Comparison of ENCODE assay signal across 27 mouse cellular contexts in the genomic region with DNA sequence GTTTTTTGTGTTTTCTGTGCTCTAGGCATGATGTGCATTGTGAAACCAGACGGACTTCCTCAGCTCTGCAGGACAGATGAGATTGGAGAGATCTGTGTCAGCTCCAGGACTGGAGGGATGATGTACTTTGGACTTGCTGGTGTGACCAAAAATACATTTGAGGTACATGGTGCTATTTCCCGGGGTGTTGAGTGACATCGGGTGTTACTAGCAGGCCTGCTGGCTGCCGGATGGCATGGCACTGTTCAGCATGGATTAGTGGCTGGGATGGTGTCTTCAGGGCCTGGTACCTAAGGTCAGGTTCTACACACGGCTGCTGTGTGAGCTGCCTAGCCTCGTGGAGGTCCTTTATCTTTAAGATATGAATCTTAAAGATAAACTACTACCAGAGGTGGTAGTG. TPM values are rescaled to one million over a fixed set of nuclear protein-coding genes. Genes with fewer than 3 reads are reported as not detected.
DNase-seq lines count a peak whose midpoint lies in the region; ATAC-seq and TF ChIP-seq lines count a peak whose summit lies in the region.
"Had no signal": no experiment of that assay in that cellular context is flagged by ENCODE, and none has a peak within 500 bp of the region (broad histone marks: within the 10 kb centered on the region; RNA-seq: fewer than 3 reads in every experiment).

No protein-coding gene starts in this region.

- peak overlapping the region; percentile 26 to 45; a peak in 3 of 4 replicates for H3K27ac ChIP-seq in heart, embryonic 14.5 days (replicated peaks in 1 of 2; ENCODE audit: control insufficient read depth in 1 of 2, insufficient read depth in 1 of 2, low read depth in 2 of 2, low read length in 2 of 2)
- peak overlapping the region; percentile 23; the same call in 1 of the 2 replicates for H3K27ac ChIP-seq in layer of hippocampus, adult 2 months
- H3K27ac ChIP-seq: embryonic facial prominence, embryonic 13.5 days; forebrain, embryonic 10.5 days; forebrain, embryonic 15.5 days; hindbrain, embryonic 13.5 days; limb, embryonic 13.5 days; liver, embryonic 13.5 days had no signal

- peak; percentile 10 to 13 for DNase-seq in gastrocnemius, adult 8-10 months (ENCODE audit: low spot score in 2 of 2)
- DNase-seq in gastrocnemius, postnatal 14 days: no peak
- DNase-seq in heart, postnatal 4 days: no peak
- no peak for DNase-seq in layer of hippocampus, adult 2 months (ENCODE audit: low spot score in 2 of 2)
- DNase-seq in layer of hippocampus, postnatal 10 days (ENCODE audit: low spot score in 2 of 2): no peak
- DNase-seq in left cerebral cortex, adult 11 months (ENCODE audit: low spot score): no peak
- DNase-seq: adrenal gland, postnatal 14 days; cerebellum, adult 11 months; cerebellum, adult 9-11 months; heart, postnatal 36 days; kidney, adult 11 months; kidney, postnatal 14 days; liver, embryonic 13.5 days; lung, embryonic 14.5 days; lung, postnatal 14 days; right cerebral cortex, postnatal 25 days; spleen, adult 18-20 months; thymus, postnatal 14 days had no signal

- peaks cover 81% of the 10 kb centered on the region for H3K36me3 ChIP-seq in heart, embryonic 14.5 days (ENCODE audit: control insufficient read depth, insufficient read depth, low read length)

- no peaks in the 10 kb centered on the region for H3K27me3 ChIP-seq in heart, embryonic 14.5 days (ENCODE audit: control insufficient read depth, insufficient read depth, low read length)
- H3K27me3 ChIP-seq: embryonic facial prominence, embryonic 13.5 days; forebrain, embryonic 15.5 days; hindbrain, embryonic 13.5 days; limb, embryonic 13.5 days; liver, embryonic 13.5 days had no signal

- H3K4me1 ChIP-seq in heart, embryonic 14.5 days (ENCODE audit: control insufficient read depth in 2 of 2, insufficient read depth in 2 of 2, low read length in 2 of 2): peaks cover 9 to 12% of the 10 kb centered on the region in 2 experiments
- H3K4me1 ChIP-seq: embryonic facial prominence, embryonic 13.5 days; forebrain, embryonic 10.5 days; forebrain, embryonic 15.5 days; hindbrain, embryonic 13.5 days; limb, embryonic 13.5 days; liver, embryonic 13.5 days had no signal

- no peak overlapping the region for H3K4me3 ChIP-seq in heart, embryonic 14.5 days (ENCODE audit: control insufficient read depth in 1 of 2, insufficient read depth in 1 of 2, low read depth in 1 of 2, low read length in 2 of 2)
- no peak overlapping the region for H3K4me3 ChIP-seq in layer of hippocampus, adult 2 months
- H3K4me3 ChIP-seq: embryonic facial prominence, embryonic 13.5 days; forebrain, embryonic 10.5 days; forebrain, embryonic 15.5 days; hindbrain, embryonic 13.5 days; limb, embryonic 13.5 days; liver, embryonic 13.5 days had no signal

- no peak for TF ChIP-seq CTCF in layer of hippocampus, adult 2 months (conservative IDR thresholded peaks at IDR 0.05)

- no peak overlapping the region for H3K4me2 ChIP-seq in heart, embryonic 14.5 days (ENCODE audit: low read length)
- H3K4me2 ChIP-seq: embryonic facial prominence, embryonic 13.5 days; forebrain, embryonic 15.5 days; hindbrain, embryonic 13.5 days; limb, embryonic 13.5 days; liver, embryonic 13.5 days; lung, embryonic 14.5 days; midbrain, embryonic 11.5 days had no signal

- WGBS in heart, embryonic 14.5 days: 35% methylated on average over 6 of the region's 6 CpGs

- no peak overlapping the region for H3K9ac ChIP-seq in heart, embryonic 14.5 days (ENCODE audit: low read length)
- H3K9ac ChIP-seq: embryonic facial prominence, embryonic 13.5 days; forebrain, embryonic 15.5 days; hindbrain, embryonic 13.5 days; limb, embryonic 13.5 days; liver, embryonic 13.5 days; lung, embryonic 14.5 days had no signal

- ATAC-seq in heart, embryonic 14.5 days (ENCODE audit: insufficient number of reproducible peaks, insufficient read depth, low FRiP score, low read depth): 0 out of 2 replicates have a peak, but pooled peaks have one; percentile 26
- ATAC-seq: CD4-positive, CD25-positive, alpha-beta regulatory T cell, adult 4 months; forebrain, embryonic 15.5 days; midbrain, embryonic 16.5 days had no signal

- H3K9me3 ChIP-seq in heart, embryonic 14.5 days (ENCODE audit: control insufficient read depth, low read length): no peaks in the 10 kb centered on the region
- H3K9me3 ChIP-seq: embryonic facial prominence, embryonic 13.5 days; forebrain, embryonic 10.5 days; forebrain, embryonic 15.5 days; hindbrain, embryonic 13.5 days; limb, embryonic 13.5 days; liver, embryonic 13.5 days had no signal

- intact Hi-C loops in gastrocnemius, postnatal 14 days (cut with DNase I; ENCODE audit: low total_unique reads): no loop called here

RNA-seq across cellular contexts. Expression of gene Atf1, which starts 52.4 kb away (rescaled TPM):
- total RNA-seq in gastrocnemius, adult 8-10 months (2022): 10 to 100 TPM; 48.3 to 65.5 (median 60.5) TPM
- total RNA-seq in gastrocnemius, postnatal 14 days (2021): 10 to 100 TPM; 31.1 to 40.4 TPM
- polyA plus RNA-seq in heart, embryonic 14.5 days (2014; fragmentation: Nextera tagmentation; extraction: Ambion mirVana): 36.8 and 37.1 TPM in 2 replicates
- 10 to 100 TPM; 54.8 to 57.7 TPM for total RNA-seq in heart, postnatal 4 days (2021)
- total RNA-seq in layer of hippocampus, adult 2 months (2021): 10 to 100 TPM; 22.5 to 24.2 TPM
- total RNA-seq in layer of hippocampus, postnatal 10 days (2021): 10 to 100 TPM; 15.5 to 17.2 TPM

Comparison
In these comparisons a context has a peak if more than half of its experiments do, and no peak if none do; other contexts are left out.
1. DNase-seq: peak in gastrocnemius, adult 8-10 months (2 of 2); none in gastrocnemius, postnatal 14 days (single experiment), heart, postnatal 4 days (single experiment), layer of hippocampus, adult 2 months (0 of 2), layer of hippocampus, postnatal 10 days (0 of 2) and left cerebral cortex, adult 11 months (single experiment).